Mouse (Mus musculus): ENCODE results near the gene Itgae. TPM values are rescaled to one million over a fixed set of nuclear protein-coding genes. Genes with fewer than 3 reads are reported as not detected.

Itgae gene
- total and polyA plus RNA-seq, 2 experiments from 2014 or later = 0.10 TPM; not detected in 1

DNA sequence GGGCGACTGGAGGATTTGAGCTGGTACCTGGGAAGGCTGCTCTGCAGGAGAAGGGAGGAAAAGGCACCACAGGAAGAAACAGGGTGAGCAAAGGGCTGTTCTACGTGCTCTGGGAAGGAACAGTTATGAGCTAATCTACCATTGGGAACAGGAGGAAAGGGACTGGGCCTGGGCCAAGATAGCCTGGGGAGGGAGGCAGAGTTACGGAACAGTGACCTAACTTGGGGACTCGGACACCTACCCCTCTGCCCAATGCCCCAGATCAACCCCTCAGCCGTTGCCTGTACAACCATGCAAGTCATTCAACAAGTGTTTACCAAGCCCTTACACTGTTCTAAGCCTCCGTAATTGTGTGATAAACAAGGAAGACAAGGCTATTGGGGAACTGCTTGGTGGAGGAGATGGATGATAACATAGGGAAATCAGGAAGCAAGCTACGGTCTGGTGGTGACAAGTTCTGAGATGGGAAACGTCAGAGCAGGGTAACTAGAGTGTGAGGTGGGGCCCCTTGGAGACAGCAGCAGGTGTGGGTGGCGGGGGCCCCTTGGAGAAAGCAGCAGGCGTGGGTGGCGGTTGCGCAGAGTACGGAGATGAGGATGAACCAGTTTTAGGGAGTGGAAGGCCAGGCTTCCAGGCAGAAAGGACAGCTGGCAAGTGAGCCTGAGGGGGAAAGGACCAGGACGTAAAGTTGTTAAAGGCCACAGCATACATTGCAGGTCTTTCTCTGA is 18.7 kb downstream of the Itgae start:
- Histone ChIP-seq H3K4me2 (ENCODE audit: low read depth, low read length, poor library complexity, severe bottlenecking) (no peak overlapping the region), H3K9ac (replicated peaks; ENCODE audit: low read length, poor library complexity, severe bottlenecking) (no peak overlapping the region), H3K36me3 (ENCODE audit: insufficient read depth, low read length) (no peaks in the 10 kb centered on the region), H3K27me3 (ENCODE audit: insufficient read depth, low read length) (no peaks in the 10 kb centered on the region), H3K27ac (ENCODE audit: low read depth, low read length) (no peak overlapping the region), H3K4me3 (ENCODE audit: low read depth, low read length) (no peak overlapping the region), H3K9me3 (ENCODE audit: low read length) (no peaks in the 10 kb centered on the region), H3K4me1 (ENCODE audit: insufficient read depth, low read length) (no peaks in the 10 kb centered on the region)
- no peak for TF ChIP-seq CTCF (IDR thresholded peaks at IDR 0.05)
- DNase-seq (ENCODE audit: low spot score) = no peak
- WGBS = 81% methylated on average over 14 of the region's 14 CpGs
- no peak for ATAC-seq (ENCODE audit: low FRiP score)

GRCm38 (mm10) chr11:73109941-73110340 is 19.6 kb downstream of the Itgae start:
- Histone ChIP-seq H3K4me2 (ENCODE audit: low read depth, low read length, poor library complexity, severe bottlenecking) (no peak overlapping the region), H3K27me3 (ENCODE audit: insufficient read depth, low read length) (no peaks in the 10 kb centered on the region), H3K36me3 (ENCODE audit: insufficient read depth, low read length) (no peaks in the 10 kb centered on the region), H3K4me3 (ENCODE audit: low read depth, low read length) (no peak overlapping the region), H3K9me3 (ENCODE audit: low read length) (no peaks in the 10 kb centered on the region), H3K4me1 (ENCODE audit: insufficient read depth, low read length) (no peaks in the 10 kb centered on the region), H3K9ac (replicated peaks; ENCODE audit: low read length, poor library complexity, severe bottlenecking) (no peak overlapping the region), H3K27ac (ENCODE audit: low read depth, low read length) (no peak overlapping the region)
- no peak for TF ChIP-seq CTCF (IDR thresholded peaks at IDR 0.05)
- no peak for DNase-seq (ENCODE audit: low spot score)
- 84% methylated on average over 3 of the region's 3 CpGs for WGBS
- no peak for ATAC-seq (ENCODE audit: low FRiP score)

DNA sequence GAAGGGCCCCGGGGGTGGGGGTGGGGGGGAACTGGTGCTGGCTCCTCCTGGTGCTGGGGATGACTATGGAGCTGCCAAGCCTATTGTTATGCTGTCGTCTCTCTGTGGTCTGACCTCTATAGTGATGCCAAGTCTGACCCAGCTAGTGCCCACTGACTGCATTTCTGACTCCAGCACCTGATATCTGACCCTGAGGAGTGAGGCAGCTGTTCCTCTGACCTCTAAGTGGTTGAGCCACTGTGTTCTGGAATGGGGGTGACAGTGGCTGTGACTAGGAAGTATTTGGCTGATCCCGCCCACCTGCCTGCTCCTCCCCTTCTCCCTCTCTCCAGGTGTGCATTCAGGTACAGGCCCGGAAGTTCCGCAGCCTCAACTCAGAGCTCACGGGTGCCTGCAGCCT is 21.0 kb downstream of the Itgae start:
- ATAC-seq (ENCODE audit: low FRiP score) (no peak), DNase-seq (ENCODE audit: low spot score) (no peak)
- no peak for TF ChIP-seq CTCF (IDR thresholded peaks at IDR 0.05)
- 62% methylated on average over 6 of the region's 6 CpGs for WGBS
- Histone ChIP-seq H3K9ac (replicated peaks; ENCODE audit: low read length, poor library complexity, severe bottlenecking) (no peak overlapping the region), H3K27ac (ENCODE audit: low read depth, low read length) (no peak overlapping the region), H3K4me2 (ENCODE audit: low read depth, low read length, poor library complexity, severe bottlenecking) (no peak overlapping the region), H3K4me1 (ENCODE audit: insufficient read depth, low read length) (no peaks in the 10 kb centered on the region), H3K9me3 (ENCODE audit: low read length) (no peaks in the 10 kb centered on the region), H3K27me3 (ENCODE audit: insufficient read depth, low read length) (no peaks in the 10 kb centered on the region), H3K36me3 (ENCODE audit: insufficient read depth, low read length) (no peaks in the 10 kb centered on the region), H3K4me3 (ENCODE audit: low read depth, low read length) (no peak overlapping the region)

GRCm38 (mm10) chr11:73126495-73126894 is 36.1 kb downstream of the Itgae start:
- no peak overlapping the region for H3K27ac ChIP-seq (ENCODE audit: low read depth, low read length)
- no peak overlapping the region for H3K4me2 ChIP-seq (ENCODE audit: low read depth, low read length, poor library complexity, severe bottlenecking)
- no peaks in the 10 kb centered on the region for H3K36me3 ChIP-seq (ENCODE audit: insufficient read depth, low read length)
- no peaks in the 10 kb centered on the region for H3K27me3 ChIP-seq (ENCODE audit: insufficient read depth, low read length)
- ATAC-seq (ENCODE audit: low FRiP score) = no peak
- no peaks in the 10 kb centered on the region for H3K4me1 ChIP-seq (ENCODE audit: insufficient read depth, low read length)
- no peak for DNase-seq (ENCODE audit: low spot score)
- 89% methylated on average over 6 of the region's 6 CpGs for WGBS
- no peak overlapping the region for H3K9ac ChIP-seq (replicated peaks; ENCODE audit: low read length, poor library complexity, severe bottlenecking)
- no peaks in the 10 kb centered on the region for H3K9me3 ChIP-seq (ENCODE audit: low read length)
- no peak overlapping the region for H3K4me3 ChIP-seq (ENCODE audit: low read depth, low read length)
- TF ChIP-seq CTCF (IDR thresholded peaks at IDR 0.05) = no peak

- H3K27ac ChIP-seq (ENCODE audit: low read depth, low read length) = no peak overlapping the region
- no peaks in the 10 kb centered on the region for H3K27me3 ChIP-seq (ENCODE audit: insufficient read depth, low read length)
- no peak overlapping the region for H3K9ac ChIP-seq (replicated peaks; ENCODE audit: low read length, poor library complexity, severe bottlenecking)
- no peaks in the 10 kb centered on the region for H3K4me1 ChIP-seq (ENCODE audit: insufficient read depth, low read length)
- WGBS = 81% methylated on average over 7 of the region's 7 CpGs
- H3K4me2 ChIP-seq (ENCODE audit: low read depth, low read length, poor library complexity, severe bottlenecking) = no peak overlapping the region
- H3K9me3 ChIP-seq (ENCODE audit: low read length) = no peaks in the 10 kb centered on the region
- peak; percentile 39 for DNase-seq (ENCODE audit: low spot score)
- H3K36me3 ChIP-seq (ENCODE audit: insufficient read depth, low read length) = no peaks in the 10 kb centered on the region
- peak; percentile 63 for TF ChIP-seq CTCF (IDR thresholded peaks at IDR 0.05)
- no peak overlapping the region for H3K4me3 ChIP-seq (ENCODE audit: low read depth, low read length)
- no peak for ATAC-seq (ENCODE audit: low FRiP score)
Measured at GRCm38 (mm10) chr11:73131020-73131419, 40.6 kb downstream of the Itgae start.

DNA sequence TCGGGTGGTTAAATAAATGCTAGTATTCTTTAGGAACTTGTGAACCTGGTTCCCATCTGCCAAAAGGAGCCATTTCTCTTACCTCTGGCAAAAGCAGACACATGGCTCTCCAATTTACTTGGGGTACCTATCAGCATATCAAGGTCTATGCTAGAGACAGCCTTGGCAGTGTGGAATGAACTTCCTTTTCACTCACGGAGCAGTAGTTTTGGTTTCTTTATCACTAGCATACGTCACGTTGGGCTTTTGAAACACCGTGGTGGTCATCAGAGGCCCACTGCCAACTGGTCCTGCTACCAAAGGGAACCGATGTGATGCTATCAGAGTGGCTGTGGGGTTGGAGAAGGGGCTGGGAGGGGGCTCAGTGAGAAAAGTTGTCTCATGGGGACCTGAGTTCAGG is 42.6 kb downstream of the Itgae start:
- no peak for TF ChIP-seq CTCF (IDR thresholded peaks at IDR 0.05)
- Histone ChIP-seq H3K27me3 (ENCODE audit: insufficient read depth, low read length) (no peaks in the 10 kb centered on the region), H3K9ac (replicated peaks; ENCODE audit: low read length, poor library complexity, severe bottlenecking) (no peak overlapping the region), H3K4me3 (ENCODE audit: low read depth, low read length) (no peak overlapping the region), H3K4me1 (ENCODE audit: insufficient read depth, low read length) (0 out of 2 replicates have a peak, but pooled peaks cover 4% of the 10 kb centered on the region), H3K36me3 (ENCODE audit: insufficient read depth, low read length) (no peaks in the 10 kb centered on the region), H3K9me3 (ENCODE audit: low read length) (no peaks in the 10 kb centered on the region), H3K27ac (ENCODE audit: low read depth, low read length) (no peak overlapping the region), H3K4me2 (ENCODE audit: low read depth, low read length, poor library complexity, severe bottlenecking) (no peak overlapping the region)
- WGBS = over 99% methylated on average over 6 of the region's 6 CpGs
- no peak for ATAC-seq (ENCODE audit: low FRiP score)
- DNase-seq (ENCODE audit: low spot score) = no peak

All from midbrain, postnatal 0 days (tissue).